Comparison of ENCODE assay signal across 27 mouse cellular contexts in the genomic region with DNA sequence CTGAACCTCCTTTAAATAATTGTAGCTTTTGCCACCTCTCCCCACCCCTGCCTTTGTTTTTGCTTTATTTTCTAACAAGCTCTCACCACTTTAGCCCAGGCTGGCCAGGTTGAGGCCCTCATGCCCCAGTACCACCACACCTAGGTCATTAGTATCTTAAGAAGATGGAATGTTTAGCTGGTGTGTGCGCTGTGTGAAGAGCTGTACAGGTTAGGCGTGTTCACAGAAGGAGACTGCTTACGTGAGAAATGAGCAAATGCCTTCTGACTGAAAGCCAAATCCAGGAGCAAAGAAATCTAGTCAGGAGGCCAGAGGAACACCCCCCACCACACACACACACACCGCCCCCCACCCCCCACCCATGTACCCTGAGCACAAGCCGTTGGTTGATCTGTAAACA.
"Had no signal": no experiment of that assay in that cellular context is flagged by ENCODE, and none has a peak within 500 bp of the region (broad histone marks: within the 10 kb centered on the region; RNA-seq: fewer than 3 reads in every experiment).

No protein-coding gene starts in this region.

- H3K27me3 ChIP-seq: heart, embryonic 12.5 days; hindbrain, embryonic 12.5 days; intestine, embryonic 15.5 days; kidney, embryonic 15.5 days; limb, embryonic 12.5 days had no signal

- H3K4me1 ChIP-seq: heart, embryonic 10.5 days; heart, embryonic 12.5 days; hindbrain, embryonic 10.5 days; hindbrain, embryonic 12.5 days; intestine, embryonic 15.5 days; kidney, embryonic 15.5 days had no signal

- H3K9ac ChIP-seq: heart, embryonic 12.5 days; hindbrain, embryonic 12.5 days; hindbrain, embryonic 14.5 days; intestine, embryonic 15.5 days; kidney, embryonic 15.5 days; limb, embryonic 12.5 days had no signal

- H3K4me2 ChIP-seq: heart, embryonic 12.5 days; hindbrain, embryonic 12.5 days; hindbrain, embryonic 14.5 days; intestine, embryonic 15.5 days; kidney, embryonic 15.5 days; limb, embryonic 12.5 days; liver, embryonic 11.5 days had no signal

- H3K36me3 ChIP-seq: heart, embryonic 10.5 days; heart, embryonic 12.5 days; hindbrain, embryonic 10.5 days; hindbrain, embryonic 12.5 days; intestine, embryonic 15.5 days; kidney, embryonic 15.5 days; limb, embryonic 10.5 days; limb, embryonic 12.5 days had no signal

- DNase-seq: gastrocnemius, adult 2 months; gastrocnemius, postnatal 10 days; gastrocnemius, postnatal 25 days; heart, adult 18-20 months; heart, postnatal 10 days; heart, postnatal 4 days; kidney, adult 2 months; kidney, adult 9 months; kidney, postnatal 14 days; kidney, postnatal 36 days; layer of hippocampus, adult 9-11 months; liver had no signal

- ATAC-seq: hindbrain, embryonic 16.5 days; inflammation-experienced regulatory T-cells, adult 6 months; intestine, embryonic 15.5 days; intestine, postnatal 0 days had no signal

- H3K9me3 ChIP-seq: heart, embryonic 10.5 days; heart, embryonic 12.5 days; hindbrain, embryonic 10.5 days; hindbrain, embryonic 12.5 days; intestine, embryonic 15.5 days; kidney, embryonic 15.5 days; limb, embryonic 10.5 days; limb, embryonic 12.5 days had no signal

- H3K27ac ChIP-seq: gastrocnemius, adult 2 months; heart, embryonic 10.5 days; hindbrain, embryonic 10.5 days; hindbrain, embryonic 12.5 days; hindbrain, embryonic 14.5 days; intestine, embryonic 15.5 days; kidney, embryonic 15.5 days; kidney, postnatal 0 days; left cerebral cortex, adult 2 months; limb, embryonic 10.5 days; limb, embryonic 12.5 days had no signal

- H3K4me3 ChIP-seq: gastrocnemius, adult 2 months; heart, embryonic 10.5 days; heart, embryonic 12.5 days; hindbrain, embryonic 10.5 days; hindbrain, embryonic 12.5 days; intestine, embryonic 15.5 days; kidney, embryonic 15.5 days; left cerebral cortex, adult 2 months; limb, embryonic 10.5 days; limb, embryonic 12.5 days had no signal
